Mouse (Mus musculus): ENCODE measurements around the gene Gipc2. TPM values are rescaled to one million over a fixed set of nuclear protein-coding genes. Genes with fewer than 3 reads are reported as not detected.

The Gipc2 gene
- polyA plus RNA-seq, 1 experiment from 2014 or later = 3.1 TPM

DNA sequence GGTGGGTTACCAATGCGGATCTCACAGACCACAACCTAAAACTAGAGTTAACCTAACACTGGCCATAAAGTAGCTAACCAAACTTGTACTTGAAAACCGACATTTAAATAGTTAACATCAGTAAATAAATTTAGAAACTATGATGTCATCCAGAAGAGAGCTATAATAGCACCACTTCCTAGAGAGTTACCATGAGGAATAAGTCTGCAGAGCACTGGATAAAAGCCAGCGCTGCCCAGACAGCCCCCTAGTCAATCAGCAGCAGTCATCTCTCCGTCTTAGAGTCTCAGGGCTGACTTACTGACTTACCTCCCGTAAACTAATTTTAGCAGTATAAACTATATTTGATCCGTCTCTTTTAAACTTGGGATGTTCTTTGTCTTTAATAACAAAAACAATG is 20.1 kb upstream of the Gipc2 start:
- Histone ChIP-seq H3K4me3 (no peak overlapping the region), H3K9ac (no peak overlapping the region), H3K9me3 (no peaks in the 10 kb centered on the region), H3K4me1 (peaks cover 2% of the 10 kb centered on the region), H3K4me2 (no peak overlapping the region), H3K27me3 (no peaks in the 10 kb centered on the region), H3K27ac (no peak overlapping the region), H3K36me3 (peaks cover 38% of the 10 kb centered on the region)
- 76% methylated on average over 6 of the region's 6 CpGs for WGBS
- ATAC-seq (ENCODE audit: insufficient number of reproducible peaks, insufficient read depth, low FRiP score, low TSS enrichment, low read depth) = no peak

DNA sequence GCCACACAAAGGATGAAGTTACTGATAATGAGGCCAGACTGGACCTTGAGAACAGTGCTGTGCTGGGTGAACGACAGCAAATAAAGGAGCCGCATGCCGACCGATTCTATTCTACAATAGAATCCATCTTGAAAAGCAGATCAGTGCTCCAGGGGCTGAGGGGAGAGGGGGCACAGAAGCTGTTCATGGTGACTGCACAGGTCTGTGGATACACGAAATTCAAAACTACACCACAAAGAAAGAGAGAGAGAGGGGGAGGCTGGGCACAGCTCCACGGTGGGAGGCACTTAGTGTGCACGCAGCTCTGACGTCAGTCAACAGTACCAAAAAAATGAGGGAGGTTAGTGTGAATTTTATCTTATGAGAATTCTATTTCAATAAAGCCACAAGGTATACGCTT is 17.5 kb upstream of the Gipc2 start:
- Histone ChIP-seq H3K9me3 (no peaks in the 10 kb centered on the region), H3K4me1 (no peaks in the 10 kb centered on the region), H3K9ac (no peak overlapping the region), H3K4me2 (no peak overlapping the region), H3K36me3 (peaks cover 45% of the 10 kb centered on the region), H3K27ac (no peak overlapping the region), H3K4me3 (no peak overlapping the region), H3K27me3 (no peaks in the 10 kb centered on the region)
- ATAC-seq (ENCODE audit: insufficient number of reproducible peaks, insufficient read depth, low FRiP score, low TSS enrichment, low read depth) = no peak
- 79% methylated on average over 9 of the region's 9 CpGs for WGBS

DNA sequence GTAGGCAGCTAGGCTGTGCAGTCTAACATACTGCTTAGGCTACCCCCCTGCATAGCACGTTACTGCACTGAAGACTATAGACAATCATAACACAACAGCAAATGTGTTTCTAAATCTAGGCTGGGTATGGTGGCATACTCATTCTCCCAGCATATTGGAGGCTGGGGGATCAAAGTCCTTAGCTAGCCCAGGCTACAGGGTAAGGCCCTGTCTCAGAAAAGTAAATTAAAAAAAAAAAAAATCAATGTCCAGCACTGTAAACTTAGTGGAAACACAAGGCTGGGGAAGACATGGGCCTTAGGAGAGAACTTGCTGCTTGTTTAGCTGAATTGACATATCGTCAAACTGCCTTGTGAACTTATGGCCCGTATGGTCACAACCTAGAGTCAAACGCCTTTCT is 14.6 kb upstream of the Gipc2 start:
- Histone ChIP-seq H3K27me3 (no peaks in the 10 kb centered on the region), H3K4me3 (no peak overlapping the region), H3K27ac (no peak overlapping the region), H3K9ac (no peak overlapping the region), H3K9me3 (no peaks in the 10 kb centered on the region), H3K36me3 (peaks cover 38% of the 10 kb centered on the region), H3K4me1 (no peaks in the 10 kb centered on the region), H3K4me2 (no peak overlapping the region)
- 95% methylated on average over 4 of the region's 4 CpGs for WGBS
- no peak for ATAC-seq (ENCODE audit: insufficient number of reproducible peaks, insufficient read depth, low FRiP score, low TSS enrichment, low read depth)

DNA sequence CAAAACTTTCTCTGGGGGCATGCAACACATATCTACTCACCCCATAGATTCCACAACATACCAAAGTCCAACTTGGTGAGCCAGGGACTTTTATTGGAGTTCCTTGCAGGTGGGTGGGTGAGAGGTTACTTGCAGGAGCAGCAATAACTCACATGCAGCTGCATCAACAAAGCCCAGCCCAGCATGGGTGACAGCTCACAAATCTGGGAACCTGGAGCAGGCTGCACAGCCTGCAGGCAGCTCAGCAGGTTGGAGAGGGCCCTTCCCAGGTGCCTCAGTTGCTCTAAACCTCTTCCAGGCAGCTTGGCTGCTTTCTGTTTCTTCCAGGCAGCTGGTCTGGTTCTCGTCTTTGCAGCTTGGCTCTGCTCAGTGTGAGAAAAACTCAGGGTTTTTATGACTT is 13.3 kb upstream of the Gipc2 start:
- Histone ChIP-seq H3K36me3 (peaks cover 26% of the 10 kb centered on the region), H3K9me3 (no peaks in the 10 kb centered on the region), H3K27me3 (no peaks in the 10 kb centered on the region), H3K4me3 (no peak overlapping the region), H3K9ac (no peak overlapping the region), H3K27ac (no peak overlapping the region), H3K4me1 (no peaks in the 10 kb centered on the region), H3K4me2 (no peak overlapping the region)
- 45% methylated on average over 1 of the region's 1 CpGs for WGBS
- ATAC-seq (ENCODE audit: insufficient number of reproducible peaks, insufficient read depth, low FRiP score, low TSS enrichment, low read depth) = no peak

DNA sequence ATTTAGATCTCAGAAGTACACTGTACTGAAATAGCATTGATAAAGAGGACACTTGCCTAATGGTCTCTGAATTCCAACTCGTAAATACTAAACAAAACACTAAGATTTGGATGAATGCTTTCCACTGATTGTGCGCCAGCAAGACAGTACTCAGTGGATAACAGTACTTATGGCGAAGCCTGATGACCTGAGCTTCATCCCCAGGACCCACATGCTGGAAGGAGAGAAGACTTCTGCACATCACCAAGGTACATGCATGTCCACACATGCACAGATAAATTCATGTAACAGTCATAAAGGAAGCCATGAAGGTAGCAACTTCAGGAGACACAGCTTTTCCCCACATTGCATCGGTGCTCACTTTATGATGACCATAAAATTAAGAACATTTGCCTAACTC is 12.8 kb upstream of the Gipc2 start:
- Histone ChIP-seq H3K27ac (no peak overlapping the region), H3K9me3 (no peaks in the 10 kb centered on the region), H3K4me2 (no peak overlapping the region), H3K9ac (no peak overlapping the region), H3K4me3 (no peak overlapping the region), H3K27me3 (no peaks in the 10 kb centered on the region), H3K36me3 (peaks cover 25% of the 10 kb centered on the region), H3K4me1 (no peaks in the 10 kb centered on the region)
- ATAC-seq (ENCODE audit: insufficient number of reproducible peaks, insufficient read depth, low FRiP score, low TSS enrichment, low read depth) = no peak
- WGBS = 87% methylated on average over 4 of the region's 4 CpGs

DNA sequence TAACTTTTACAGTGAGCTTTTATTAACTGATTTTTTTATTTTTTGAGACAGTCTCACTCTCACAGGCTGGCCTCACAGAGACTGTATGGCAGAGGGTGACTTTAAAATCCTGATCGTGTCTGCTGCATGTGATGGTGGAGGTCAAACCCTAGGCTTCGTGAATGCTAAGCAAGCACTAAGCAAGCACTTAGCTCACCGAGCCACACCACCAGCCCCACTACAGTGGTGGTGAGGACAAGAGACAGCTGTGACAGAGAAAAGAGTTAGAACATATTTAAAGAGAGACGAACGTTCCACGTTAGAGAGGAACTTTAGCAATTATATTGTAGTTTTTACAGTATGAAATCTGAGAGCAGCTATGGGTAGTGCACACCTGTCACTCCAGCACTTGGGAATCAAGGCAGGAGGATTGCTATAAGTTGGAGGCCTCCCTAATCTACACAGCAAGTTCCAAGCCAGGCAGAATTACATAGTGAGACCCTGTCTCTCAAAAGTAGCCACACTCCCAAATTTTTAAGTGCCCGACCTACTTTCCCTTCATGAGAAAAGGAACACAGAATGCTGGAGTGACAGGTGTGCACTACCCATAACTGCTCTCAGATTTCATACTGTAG is 6.4 kb upstream of the Gipc2 start:
- H3K4me2 ChIP-seq = no peak overlapping the region
- no peaks in the 10 kb centered on the region for H3K9me3 ChIP-seq
- WGBS = 72% methylated on average over 7 of the region's 7 CpGs
- 0 out of 2 replicates have a peak, but pooled peaks cover under 1% of the 10 kb centered on the region for H3K4me1 ChIP-seq
- H3K27ac ChIP-seq = no peak overlapping the region
- H3K4me3 ChIP-seq = no peak overlapping the region
- no peak overlapping the region for H3K9ac ChIP-seq
- ATAC-seq (ENCODE audit: insufficient number of reproducible peaks, insufficient read depth, low FRiP score, low TSS enrichment, low read depth) = no peak
- H3K27me3 ChIP-seq = peaks cover 5% of the 10 kb centered on the region
- no peaks in the 10 kb centered on the region for H3K36me3 ChIP-seq

DNA sequence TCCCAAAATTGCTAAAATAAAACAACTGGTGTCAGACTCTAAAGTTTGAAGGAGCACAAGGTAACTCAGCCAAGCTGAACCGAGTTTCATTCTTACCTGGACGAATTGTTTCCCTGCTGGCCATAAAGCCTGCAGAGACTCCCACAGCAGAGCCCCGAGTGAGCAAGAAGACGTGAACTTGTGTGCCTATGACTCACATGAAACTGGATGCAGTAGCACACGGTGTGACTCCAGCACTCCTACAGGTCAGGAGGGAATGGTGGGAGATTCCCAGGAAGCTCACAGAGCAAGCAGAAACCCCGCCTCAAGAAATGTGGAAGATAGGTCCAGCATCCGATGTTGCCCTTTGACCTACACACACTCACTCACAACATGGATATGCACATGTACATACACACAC is 5.8 kb upstream of the Gipc2 start:
- ATAC-seq (ENCODE audit: insufficient number of reproducible peaks, insufficient read depth, low FRiP score, low TSS enrichment, low read depth) = no peak
- Histone ChIP-seq H3K27ac (no peak overlapping the region), H3K4me3 (no peak overlapping the region), H3K4me1 (peaks cover 6% of the 10 kb centered on the region), H3K36me3 (no peaks in the 10 kb centered on the region), H3K9ac (no peak overlapping the region), H3K27me3 (peaks cover 10% of the 10 kb centered on the region), H3K4me2 (no peak overlapping the region), H3K9me3 (no peaks in the 10 kb centered on the region)
- WGBS = 67% methylated on average over 7 of the region's 7 CpGs

DNA sequence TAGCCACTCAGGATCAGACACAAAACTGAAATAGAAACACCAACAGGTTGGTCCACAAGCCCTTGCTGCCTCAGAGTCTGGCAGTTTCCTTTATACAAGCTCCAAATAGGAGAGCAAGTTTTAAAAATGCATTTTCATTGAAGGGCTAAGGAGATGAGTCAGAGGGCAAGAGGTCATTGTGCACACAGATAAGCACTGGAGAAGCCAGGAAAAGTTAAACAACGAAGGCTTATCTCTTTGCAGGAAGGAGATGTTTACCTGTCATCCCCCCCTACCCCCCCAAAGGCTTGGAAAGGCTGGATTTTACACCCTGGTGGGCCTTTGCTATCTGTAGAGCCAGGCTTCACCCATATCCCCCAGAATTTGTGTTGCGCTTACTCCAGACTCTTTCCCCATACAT is 5.2 kb upstream of the Gipc2 start:
- H3K4me2 ChIP-seq = no peak overlapping the region
- H3K36me3 ChIP-seq = no peaks in the 10 kb centered on the region
- no peak overlapping the region for H3K4me3 ChIP-seq
- peaks cover 13% of the 10 kb centered on the region for H3K27me3 ChIP-seq
- no peak for ATAC-seq (ENCODE audit: insufficient number of reproducible peaks, insufficient read depth, low FRiP score, low TSS enrichment, low read depth)
- H3K9me3 ChIP-seq = no peaks in the 10 kb centered on the region
- no peak overlapping the region for H3K9ac ChIP-seq
- H3K27ac ChIP-seq = no peak overlapping the region
- H3K4me1 ChIP-seq = peaks cover 9% of the 10 kb centered on the region
- WGBS = 74% methylated on average over 2 of the region's 2 CpGs

DNA sequence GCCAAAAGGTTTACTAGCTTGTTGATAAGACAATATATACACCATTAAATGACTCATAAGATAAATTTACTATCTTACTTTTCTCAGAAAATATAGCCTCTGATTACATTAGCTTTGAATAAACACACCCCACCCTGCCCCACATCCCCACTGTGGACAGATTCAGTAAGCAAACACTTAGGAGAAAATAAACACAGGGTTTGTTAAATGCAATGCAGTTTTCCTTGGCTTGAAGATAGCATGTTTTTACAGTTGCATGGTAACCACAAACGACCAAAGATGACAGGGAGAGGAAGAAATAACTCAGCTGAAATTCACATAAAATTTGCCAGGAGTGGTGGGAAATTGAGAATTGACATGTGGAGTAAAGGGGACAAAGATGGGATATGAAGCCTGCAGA is 4.4 kb upstream of the Gipc2 start:
- Histone ChIP-seq H3K4me3 (no peak overlapping the region), H3K9me3 (no peaks in the 10 kb centered on the region), H3K27me3 (peaks cover 21% of the 10 kb centered on the region), H3K4me2 (no peak overlapping the region), H3K36me3 (no peaks in the 10 kb centered on the region), H3K9ac (no peak overlapping the region), H3K4me1 (peaks cover 16% of the 10 kb centered on the region), H3K27ac (no peak overlapping the region)
- no peak for ATAC-seq (ENCODE audit: insufficient number of reproducible peaks, insufficient read depth, low FRiP score, low TSS enrichment, low read depth)
- 42% methylated on average over 1 of the region's 1 CpGs for WGBS

DNA sequence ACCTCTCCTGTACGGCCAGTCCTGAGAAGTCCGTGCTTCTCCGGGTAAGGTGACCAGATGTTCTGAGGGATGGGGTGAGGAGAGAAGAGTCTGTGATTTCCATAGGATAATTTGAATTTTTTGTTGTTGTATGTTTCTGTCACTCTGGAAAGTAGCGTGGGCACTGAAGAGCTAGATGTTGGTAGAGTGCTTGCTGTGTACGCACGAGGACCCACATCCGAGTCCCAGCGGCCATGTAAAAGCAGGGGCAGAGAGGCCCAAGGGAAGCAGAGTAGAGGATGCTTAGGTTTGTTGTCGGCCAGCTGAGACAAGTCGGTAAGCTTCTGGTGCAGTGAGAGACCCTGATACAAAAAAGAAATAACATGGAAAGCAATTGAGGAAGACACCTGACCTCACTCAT is 2.0 kb upstream of the Gipc2 start:
- Histone ChIP-seq H3K27ac (no peak overlapping the region), H3K27me3 (peaks cover 29% of the 10 kb centered on the region), H3K4me2 (no peak overlapping the region), H3K9me3 (no peaks in the 10 kb centered on the region), H3K4me3 (no peak overlapping the region), H3K9ac (no peak overlapping the region), H3K36me3 (no peaks in the 10 kb centered on the region), H3K4me1 (peaks cover 22% of the 10 kb centered on the region)
- WGBS = 92% methylated on average over 10 of the region's 10 CpGs
- ATAC-seq (ENCODE audit: insufficient number of reproducible peaks, insufficient read depth, low FRiP score, low TSS enrichment, low read depth) = no peak

DNA sequence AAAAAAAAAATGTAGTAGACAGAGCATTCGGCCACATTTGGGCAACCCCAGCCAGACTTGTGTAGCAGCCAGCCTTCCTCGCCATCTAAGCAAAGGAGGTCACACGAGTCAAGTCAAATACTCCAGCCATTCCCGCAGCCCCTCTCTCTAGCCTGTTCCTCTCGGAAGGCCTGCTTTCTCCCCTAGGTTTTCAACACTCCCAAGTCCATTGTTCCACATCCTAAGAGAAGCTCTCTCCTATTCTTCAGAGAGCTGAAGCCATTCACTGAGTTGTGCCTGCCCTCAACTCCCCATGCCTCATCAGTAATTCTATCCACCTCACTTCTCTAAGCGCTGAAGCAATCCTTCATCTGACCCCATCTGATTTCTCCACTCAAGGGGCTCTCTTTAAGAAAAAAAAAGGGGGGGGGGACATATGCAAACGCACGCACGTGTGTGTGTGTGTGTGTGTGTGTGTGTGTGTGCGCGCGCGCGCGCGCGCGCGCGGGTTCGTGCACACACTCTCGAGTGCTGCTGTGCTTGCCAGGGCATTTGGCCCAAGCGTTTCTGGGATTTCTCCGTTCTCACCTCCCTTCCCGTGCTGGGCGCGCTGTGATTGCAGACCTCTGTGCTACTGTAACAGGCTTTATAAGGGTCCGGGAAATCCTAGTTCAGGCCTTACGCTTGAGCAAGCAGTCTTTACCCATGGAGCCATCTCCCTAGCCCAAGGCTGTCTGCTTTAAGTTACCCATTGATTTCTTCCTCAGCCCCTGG is 845 bp upstream of the Gipc2 start:
- Histone ChIP-seq H3K4me1 (peaks cover 22% of the 10 kb centered on the region), H3K27me3 (peaks cover 29% of the 10 kb centered on the region), H3K4me3 (peak overlapping the region; percentile 37), H3K36me3 (no peaks in the 10 kb centered on the region), H3K27ac (no peak overlapping the region), H3K9ac (peak overlapping the region; percentile 52; the same call in 1 of the 2 replicates), H3K4me2 (peak overlapping the region; percentile 97), H3K9me3 (no peaks in the 10 kb centered on the region)
- ATAC-seq (ENCODE audit: insufficient number of reproducible peaks, insufficient read depth, low FRiP score, low TSS enrichment, low read depth) = no peak
- 8% methylated on average over 23 of the region's 29 CpGs for WGBS

DNA sequence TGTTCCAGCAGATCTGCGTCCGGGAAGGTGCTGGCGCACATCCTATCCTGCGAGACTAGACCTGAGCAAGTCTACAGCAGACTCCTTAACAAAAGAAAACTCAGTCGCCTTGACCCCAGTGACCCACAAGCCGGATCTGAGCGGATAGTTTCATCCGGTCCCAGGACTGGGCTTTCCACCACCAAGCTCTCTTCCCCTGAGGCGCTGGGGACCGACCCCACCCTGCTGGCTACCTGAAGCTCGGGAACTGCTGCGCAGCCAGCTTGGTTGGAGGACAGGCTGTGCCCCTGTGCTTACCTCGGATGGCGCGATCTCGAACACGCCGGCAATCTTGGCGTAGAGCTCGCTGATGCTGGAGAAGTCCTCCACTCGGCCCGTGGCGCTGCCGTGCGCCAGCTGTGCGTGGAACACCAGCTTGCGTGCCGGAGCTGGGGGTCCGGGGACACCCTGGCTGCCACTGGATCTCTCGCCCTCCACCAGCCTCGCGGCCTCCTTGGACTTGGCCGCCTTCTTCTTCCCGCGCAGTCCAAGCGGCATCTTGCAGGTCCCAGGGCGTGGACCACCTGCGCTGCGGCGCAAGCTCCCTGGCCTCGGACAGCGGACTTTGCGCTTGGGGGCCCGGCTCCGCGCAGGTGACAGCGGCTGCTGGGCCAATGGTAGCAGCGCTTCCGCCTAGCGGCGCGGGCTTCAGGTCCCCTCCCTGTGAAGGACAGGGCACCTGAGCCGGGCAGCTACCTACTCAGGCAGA is 505 bp downstream of the Gipc2 start:
- Histone ChIP-seq H3K36me3 (no peaks in the 10 kb centered on the region), H3K9ac (peak overlapping the region; percentile 65), H3K27me3 (peaks cover 29% of the 10 kb centered on the region), H3K4me3 (peak overlapping the region; percentile 49), H3K27ac (no peak overlapping the region), H3K4me1 (peaks cover 22% of the 10 kb centered on the region), H3K4me2 (peak overlapping the region; percentile 97), H3K9me3 (no peaks in the 10 kb centered on the region)
- WGBS = under 1% methylated on average over 53 of the region's 53 CpGs
- ATAC-seq (ENCODE audit: insufficient number of reproducible peaks, insufficient read depth, low FRiP score, low TSS enrichment, low read depth) = 0 out of 2 replicates have a peak, but pooled peaks have one; percentile 48
